8 mouse cellular contexts compared by ENCODE assay signal in the genomic region with DNA sequence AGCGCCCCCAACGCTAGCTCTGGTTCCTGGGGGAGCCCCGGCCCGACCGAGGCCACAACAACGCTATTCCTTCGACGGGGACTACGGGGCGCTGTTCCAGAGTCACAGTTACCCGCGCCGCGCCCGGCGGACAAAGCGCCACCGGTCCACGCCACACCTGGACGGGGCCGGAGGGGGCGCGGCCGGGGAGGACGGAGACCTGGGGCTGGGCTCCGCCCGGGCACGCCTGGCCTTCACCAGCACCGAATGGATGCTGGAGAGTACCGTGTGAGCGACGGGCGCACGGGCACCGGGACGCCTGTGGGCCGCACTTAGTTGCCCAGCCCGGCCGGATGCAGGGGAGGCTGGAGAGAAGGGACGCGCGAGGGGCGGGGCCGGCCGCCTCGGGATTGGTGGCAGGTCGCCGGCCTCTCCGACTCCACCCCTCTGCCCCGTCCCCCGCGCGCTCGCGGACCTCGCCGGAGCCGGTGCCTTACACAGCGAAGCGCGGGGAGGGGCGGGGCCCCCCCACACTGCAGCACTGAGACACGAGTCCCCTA. TPM values are rescaled to one million over a fixed set of nuclear protein-coding genes. Genes with fewer than 3 reads are reported as not detected.
DNase-seq lines count a peak whose midpoint lies in the region; ATAC-seq and TF ChIP-seq lines count a peak whose summit lies in the region.

No protein-coding gene starts in this region.

- peak; percentile 87 for ATAC-seq in forebrain, embryonic 11.5 days (replicated peaks; ENCODE audit: low FRiP score)
- no peak for ATAC-seq in hindbrain, embryonic 15.5 days (ENCODE audit: low FRiP score, low read depth)
- ATAC-seq in midbrain, embryonic 15.5 days (replicated peaks) = peak; percentile 19; the same call in 1 of the 2 replicates

- H3K4me1 ChIP-seq in forebrain, embryonic 11.5 days (replicated peaks; ENCODE audit: control insufficient read depth, insufficient read depth, low read length) = peaks cover 9% of the 10 kb centered on the region; the same call in 1 of the 2 replicates
- peaks cover 30% of the 10 kb centered on the region for H3K4me1 ChIP-seq in hindbrain, embryonic 15.5 days (replicated peaks)
- no peaks in the 10 kb centered on the region for H3K4me1 ChIP-seq in liver, adult 2 months (ENCODE audit: control insufficient read depth, insufficient read depth, low read length)
- peaks cover 26% of the 10 kb centered on the region for H3K4me1 ChIP-seq in midbrain, embryonic 15.5 days

- WGBS in forebrain, embryonic 11.5 days = under 1% methylated on average over 56 of the region's 63 CpGs
- 3% methylated on average over 62 of the region's 63 CpGs for WGBS in hindbrain, embryonic 15.5 days
- WGBS in liver, adult 2 months = 2% methylated on average over 61 of the region's 63 CpGs
- WGBS in midbrain, embryonic 15.5 days = 6% methylated on average over 63 of the region's 63 CpGs

- H3K27me3 ChIP-seq in forebrain, embryonic 11.5 days (ENCODE audit: control insufficient read depth, insufficient read depth, low read length) = peaks cover 11% of the 10 kb centered on the region
- 0 out of 2 replicates have a peak, but pooled peaks cover 3% of the 10 kb centered on the region for H3K27me3 ChIP-seq in hindbrain, embryonic 15.5 days
- peaks cover 15% of the 10 kb centered on the region for H3K27me3 ChIP-seq in liver, adult 2 months (ENCODE audit: control insufficient read depth, insufficient read depth, low read length)
- 0 out of 2 replicates have a peak, but pooled peaks cover 7% of the 10 kb centered on the region for H3K27me3 ChIP-seq in midbrain, embryonic 15.5 days (replicated peaks)

- H3K27ac ChIP-seq in forebrain, embryonic 11.5 days (ENCODE audit: low read depth, low read length) = no peak overlapping the region
- no peak overlapping the region for H3K27ac ChIP-seq in hindbrain, embryonic 15.5 days (replicated peaks)
- no peak overlapping the region for H3K27ac ChIP-seq in liver, adult 2 months (replicated peaks; ENCODE audit: insufficient read depth, low read depth, low read length)
- H3K27ac ChIP-seq in midbrain, embryonic 15.5 days = no peak overlapping the region

- no peaks in the 10 kb centered on the region for H3K9me3 ChIP-seq in forebrain, embryonic 11.5 days (ENCODE audit: control insufficient read depth, low read length)
- H3K9me3 ChIP-seq in hindbrain, embryonic 15.5 days = no peaks in the 10 kb centered on the region
- no peaks in the 10 kb centered on the region for H3K9me3 ChIP-seq in midbrain, embryonic 15.5 days

- 0 out of 2 replicates have a peak, but pooled peaks cover 4% of the 10 kb centered on the region for H3K36me3 ChIP-seq in forebrain, embryonic 11.5 days (ENCODE audit: control insufficient read depth, insufficient read depth, low read length)
- H3K36me3 ChIP-seq in hindbrain, embryonic 15.5 days = peaks cover 26% of the 10 kb centered on the region
- H3K36me3 ChIP-seq in liver, adult 2 months (ENCODE audit: control insufficient read depth, insufficient read depth, low read length) = no peaks in the 10 kb centered on the region
- H3K36me3 ChIP-seq in midbrain, embryonic 15.5 days (replicated peaks) = peaks cover 6% of the 10 kb centered on the region; the same call in 1 of the 2 replicates

- H3K79me2 ChIP-seq in liver, adult 2 months (ENCODE audit: control insufficient read depth, insufficient read depth, low read length) = no peaks in the 10 kb centered on the region

- TF ChIP-seq CTCF in liver, adult 2 months (IDR thresholded peaks at IDR 0.05; ENCODE audit: low read depth, low read length) = no peak

- DNase-seq in thymus, postnatal 4 days = peak; percentile 47
- no peak for DNase-seq in thymus, postnatal 10 days (ENCODE audit: low spot score in 2 of 2)
- peak; percentile 87 for DNase-seq in forebrain, embryonic 11.5 days (ENCODE audit: low spot score)
- no peak for DNase-seq in liver, adult 2 months (ENCODE audit: extremely low read depth, low read depth, low spot score)
- DNase-seq in frontal cortex, postnatal 36 days (ENCODE audit: low spot score in 2 of 2) = no peak
- no peak for DNase-seq in layer of hippocampus, adult 9-10 months (ENCODE audit: low spot score)

- H3K4me3 ChIP-seq in forebrain, embryonic 11.5 days (ENCODE audit: low read depth, low read length) = peak overlapping the region; percentile 44
- peak overlapping the region; percentile 32 for H3K4me3 ChIP-seq in hindbrain, embryonic 15.5 days
- peak overlapping the region; percentile 45; the same call in 1 of the 2 replicates for H3K4me3 ChIP-seq in liver, adult 2 months (ENCODE audit: insufficient read depth, low read depth, low read length)
- H3K4me3 ChIP-seq in midbrain, embryonic 15.5 days = peak overlapping the region; percentile 22

- peak overlapping the region; percentile 58 for H3K9ac ChIP-seq in forebrain, embryonic 11.5 days (ENCODE audit: low read length)
- peak overlapping the region; percentile 29; the same call in 1 of the 2 replicates for H3K9ac ChIP-seq in hindbrain, embryonic 15.5 days
- H3K9ac ChIP-seq in liver, adult 2 months (ENCODE audit: low read depth, low read length) = peak overlapping the region; percentile 23
- H3K9ac ChIP-seq in midbrain, embryonic 15.5 days = 0 out of 2 replicates have a peak overlapping the region, but pooled peaks have one; percentile 5

- no peak for TF ChIP-seq POLR2A in liver, adult 2 months (IDR thresholded peaks at IDR 0.05; ENCODE audit: extremely low read depth, insufficient read depth, low read length)

- peak overlapping the region; percentile 88 for H3K4me2 ChIP-seq in forebrain, embryonic 11.5 days (ENCODE audit: low read depth, low read length, severe bottlenecking)
- peak overlapping the region; percentile 57 for H3K4me2 ChIP-seq in hindbrain, embryonic 15.5 days
- peak overlapping the region; percentile 42 for H3K4me2 ChIP-seq in midbrain, embryonic 15.5 days

RNA-seq across cellular contexts. Expression of gene Lrfn1, which starts 15.5 kb away (rescaled TPM):
- polyA plus RNA-seq in forebrain, embryonic 11.5 days (2014; fragmentation: Nextera tagmentation; extraction: Ambion mirVana) = 6.1 and 8.2 TPM in 2 replicates
- 20.3 and 25.5 TPM in 2 replicates for polyA plus RNA-seq in hindbrain, embryonic 15.5 days (2015; fragmentation: Nextera tagmentation; extraction: Ambion mirVana)
- total RNA-seq in liver, adult 2 months (2014; rRNA removed) = 0.18 TPM in 1 of 2 replicates, not detected in the other
- 0.70 and 0.71 TPM in 2 replicates for polyA plus RNA-seq in liver, adult 2 months (2012; rRNA removed)
- 20.9 and 23.0 TPM in 2 replicates for polyA plus RNA-seq in midbrain, embryonic 15.5 days (2015; fragmentation: Nextera tagmentation; extraction: Ambion mirVana)

RNA-seq across cellular contexts. Expression of gene Gmfg, which starts 30.0 kb away (rescaled TPM):
- 4.0 and 4.9 TPM in 2 replicates for polyA plus RNA-seq in forebrain, embryonic 11.5 days (2014; fragmentation: Nextera tagmentation; extraction: Ambion mirVana)
- polyA plus RNA-seq in hindbrain, embryonic 15.5 days (2015; fragmentation: Nextera tagmentation; extraction: Ambion mirVana) = 4.1 and 4.9 TPM in 2 replicates
- 18.4 and 24.4 TPM in 2 replicates for total RNA-seq in liver, adult 2 months (2014; rRNA removed)
- polyA plus RNA-seq in liver, adult 2 months (2012; rRNA removed) = 4.0 and 4.6 TPM in 2 replicates
- polyA plus RNA-seq in midbrain, embryonic 15.5 days (2015; fragmentation: Nextera tagmentation; extraction: Ambion mirVana) = 3.2 and 3.4 TPM in 2 replicates

RNA-seq across cellular contexts. Expression of gene Ifnl2, which starts 43.0 kb away (rescaled TPM):
- not detected in 2 replicates for polyA plus RNA-seq in forebrain, embryonic 11.5 days (2014; fragmentation: Nextera tagmentation; extraction: Ambion mirVana)
- not detected in 2 replicates for polyA plus RNA-seq in hindbrain, embryonic 15.5 days (2015; fragmentation: Nextera tagmentation; extraction: Ambion mirVana)
- total RNA-seq in liver, adult 2 months (2014; rRNA removed) = not detected in 2 replicates
- not detected in 2 replicates for polyA plus RNA-seq in liver, adult 2 months (2012; rRNA removed)
- not detected in 2 replicates for polyA plus RNA-seq in midbrain, embryonic 15.5 days (2015; fragmentation: Nextera tagmentation; extraction: Ambion mirVana)

RNA-seq across cellular contexts. Expression of gene Ifnl3, which starts 55.4 kb away (rescaled TPM):
- polyA plus RNA-seq in forebrain, embryonic 11.5 days (2014; fragmentation: Nextera tagmentation; extraction: Ambion mirVana) = not detected in 2 replicates
- not detected in 2 replicates for polyA plus RNA-seq in hindbrain, embryonic 15.5 days (2015; fragmentation: Nextera tagmentation; extraction: Ambion mirVana)
- total RNA-seq in liver, adult 2 months (2014; rRNA removed) = not detected in 2 replicates
- not detected in 2 replicates for polyA plus RNA-seq in liver, adult 2 months (2012; rRNA removed)
- not detected in 2 replicates for polyA plus RNA-seq in midbrain, embryonic 15.5 days (2015; fragmentation: Nextera tagmentation; extraction: Ambion mirVana)

Comparison
In these comparisons a context has a peak if more than half of its experiments do, and no peak if none do; other contexts are left out.
1. DNase-seq: peak in thymus, postnatal 4 days (single experiment) and forebrain, embryonic 11.5 days (single experiment); none in thymus, postnatal 10 days (0 of 2), liver, adult 2 months (single experiment), frontal cortex, postnatal 36 days (0 of 2) and layer of hippocampus, adult 9-10 months (single experiment).
2. H3K9ac ChIP-seq: peak in every context shown above with its lines; median percentile 58 in forebrain, embryonic 11.5 days; 29 in hindbrain, embryonic 15.5 days; 23 in liver, adult 2 months; 5 in midbrain, embryonic 15.5 days.
3. Peak in every context shown above with its lines, with median percentiles within 50 percentile points of each other: H3K4me2 ChIP-seq and H3K4me3 ChIP-seq.